26 mouse cellular contexts compared by ENCODE assay signal in the genomic region with DNA sequence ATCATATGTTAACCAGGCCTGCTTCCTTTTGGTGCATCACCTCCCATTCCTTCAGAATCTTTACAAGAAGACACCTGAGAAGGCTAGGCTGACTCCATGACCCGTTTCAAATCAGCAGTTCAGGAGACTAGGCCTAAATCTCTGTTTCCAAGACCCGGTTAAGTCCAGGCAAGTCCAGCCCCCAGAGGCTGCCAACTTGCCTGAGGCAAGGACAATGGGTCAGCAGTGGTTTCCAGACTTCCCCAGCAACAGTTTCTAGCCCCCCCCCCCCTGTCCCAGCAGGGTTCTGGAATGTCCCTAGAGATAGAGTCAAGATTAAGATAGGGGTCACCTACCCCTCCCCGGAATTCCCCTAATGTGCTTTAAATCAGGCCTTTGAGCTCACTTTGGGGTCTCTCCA. TPM values are rescaled to one million over a fixed set of nuclear protein-coding genes. Genes with fewer than 3 reads are reported as not detected.
DNase-seq lines count a peak whose midpoint lies in the region; ATAC-seq and TF ChIP-seq lines count a peak whose summit lies in the region.
"Had no signal": no experiment of that assay in that cellular context is flagged by ENCODE, and none has a peak within 500 bp of the region (broad histone marks: within the 10 kb centered on the region; RNA-seq: fewer than 3 reads in every experiment).

No protein-coding gene starts in this region.

- H3K4me1 ChIP-seq in heart, embryonic 10.5 days, result 0 out of 2 replicates have a peak, but pooled peaks cover 4% of the 10 kb centered on the region
- H3K4me1 ChIP-seq in heart, embryonic 11.5 days (ENCODE audit: control insufficient read depth, insufficient read depth, low read length), result no peaks in the 10 kb centered on the region
- H3K4me1 ChIP-seq in ES-Bruce4 (ENCODE audit: control insufficient read depth, insufficient read depth, low read length) (peaks cover 1% of the 10 kb centered on the region), ES-E14 (ENCODE audit: control insufficient read depth in 2 of 2, insufficient read depth in 2 of 2, low read length in 2 of 2, poor library complexity in 1 of 2) (peaks cover 7 to 25% of the 10 kb centered on the region in 2 experiments)
- H3K4me1 ChIP-seq in brown adipose tissue, adult 24 weeks (ENCODE audit: control insufficient read depth, insufficient read depth, insufficient read length, low read length), result no peaks in the 10 kb centered on the region; the same call in 1 of the 2 replicates
- H3K4me1 ChIP-seq in liver, embryonic 11.5 days (replicated peaks; ENCODE audit: control insufficient read depth, insufficient read depth, low read length), result no peaks in the 10 kb centered on the region
- H3K4me1 ChIP-seq: embryonic facial prominence, embryonic 12.5 days; forebrain, embryonic 10.5 days; forebrain, embryonic 12.5 days had no signal

- H3K27me3 ChIP-seq in heart, embryonic 10.5 days (ENCODE audit: insufficient read depth, poor library complexity, severe bottlenecking), result no peaks in the 10 kb centered on the region
- H3K27me3 ChIP-seq in heart, embryonic 11.5 days (ENCODE audit: control insufficient read depth, insufficient read depth, low read length), result no peaks in the 10 kb centered on the region
- no peaks in the 10 kb centered on the region for H3K27me3 ChIP-seq in ES-Bruce4 (ENCODE audit: control insufficient read depth, insufficient read depth, low read length, poor library complexity, severe bottlenecking)
- H3K27me3 ChIP-seq in liver, embryonic 11.5 days (replicated peaks; ENCODE audit: control insufficient read depth, insufficient read depth, low read length), result no peaks in the 10 kb centered on the region
- H3K27me3 ChIP-seq: embryonic facial prominence, embryonic 12.5 days; forebrain, embryonic 12.5 days had no signal

- TF ChIP-seq POLR2A in ES-Bruce4 (IDR thresholded peaks at IDR 0.05; ENCODE audit: insufficient read depth, low read length), result no peak

- peak; percentile 91 for TF ChIP-seq EP300 in ES-Bruce4 (IDR thresholded peaks at IDR 0.05; ENCODE audit: insufficient read depth, low read depth, low read length)

- TF ChIP-seq CTCF in ES-Bruce4 (IDR thresholded peaks at IDR 0.05; ENCODE audit: low read depth, low read length), result no peak

- H3K4me2 ChIP-seq in heart, embryonic 11.5 days, result no peak overlapping the region
- no peak overlapping the region for H3K4me2 ChIP-seq in liver, embryonic 11.5 days
- H3K4me2 ChIP-seq: embryonic facial prominence, embryonic 12.5 days; forebrain, embryonic 12.5 days had no signal

- 76% methylated on average over 3 of the region's 3 CpGs for WGBS in heart, embryonic 10.5 days
- 87% methylated on average over 3 of the region's 3 CpGs for WGBS in heart, embryonic 11.5 days (ENCODE audit: insufficient replicate concordance)
- 81% methylated on average over 3 of the region's 3 CpGs for WGBS in liver, embryonic 11.5 days

- no peak for ATAC-seq in heart, embryonic 11.5 days (replicated peaks; ENCODE audit: insufficient number of reproducible peaks, low FRiP score, low TSS enrichment)
- ATAC-seq in erythroid progenitor cell, adult 5-6 weeks (replicated peaks; ENCODE audit: low FRiP score, poor library complexity, severe bottlenecking), result no peak
- no peak for ATAC-seq in liver, embryonic 11.5 days (replicated peaks; ENCODE audit: low FRiP score)
- ATAC-seq: activated CD4-positive, CD25-positive, alpha-beta regulatory T cell, adult 4 months; forebrain, embryonic 14.5 days; forebrain, embryonic 16.5 days had no signal

- H3K9ac ChIP-seq in heart, embryonic 11.5 days (ENCODE audit: low read depth, low read length), result no peak overlapping the region
- H3K9ac ChIP-seq in ES-Bruce4 (ENCODE audit: low read depth, poor library complexity, severe bottlenecking), result no peak overlapping the region
- H3K9ac ChIP-seq in ES-E14 (ENCODE audit: insufficient read depth, low read depth, low read length, poor library complexity, severe bottlenecking), result no peak overlapping the region
- H3K9ac ChIP-seq in liver, embryonic 11.5 days (ENCODE audit: low read depth, low read length), result no peak overlapping the region
- H3K9ac ChIP-seq: embryonic facial prominence, embryonic 12.5 days; forebrain, embryonic 12.5 days had no signal

- peak; percentile 63 for DNase-seq in heart, embryonic 10.5 days (ENCODE audit: low spot score)
- no peak for DNase-seq in ES-E14 (ENCODE audit: low read depth, low spot score)
- no peak for DNase-seq in liver, embryonic 11.5 days (ENCODE audit: low spot score)
- DNase-seq: adrenal gland, adult 8-10 months; adrenal gland, postnatal 14 days; adrenal gland, postnatal 36 days; cerebellum, adult 11 months; cerebellum, adult 18-20 months; cerebellum, adult 8-10 months; cerebellum, adult 9-11 months; cerebellum, postnatal 14 days; cerebellum, postnatal 36 days had no signal

- H3K27ac ChIP-seq in heart, embryonic 10.5 days, result no peak overlapping the region
- no peak overlapping the region for H3K27ac ChIP-seq in heart, embryonic 11.5 days (ENCODE audit: low read depth, low read length)
- H3K27ac ChIP-seq in ES-Bruce4 (ENCODE audit: insufficient read depth, low read length) (peak overlapping the region; percentile 81), ES-E14 (ENCODE audit: insufficient read depth, low read depth, low read length, poor library complexity, severe bottlenecking) (peak overlapping the region; percentile 37; the same call in 1 of the 2 replicates)
- H3K27ac ChIP-seq in brown adipose tissue, adult 24 weeks (replicated peaks; ENCODE audit: low read depth, low read length), result 0 out of 2 replicates have a peak overlapping the region, but pooled peaks have one; percentile 29
- no peak overlapping the region for H3K27ac ChIP-seq in liver, embryonic 11.5 days (ENCODE audit: low read depth, low read length)
- H3K27ac ChIP-seq: embryonic facial prominence, embryonic 10.5 days; embryonic facial prominence, embryonic 12.5 days; forebrain, embryonic 10.5 days; forebrain, embryonic 12.5 days had no signal

- in situ Hi-C loops in ES-E14 (cut with MboI; ENCODE audit: low sequenced_read_pairs in 2 of 2, unreplicated experiment in 2 of 2), result no loop called here

- H3K4me3 ChIP-seq in heart, embryonic 10.5 days, result no peak overlapping the region
- no peak overlapping the region for H3K4me3 ChIP-seq in heart, embryonic 11.5 days (ENCODE audit: low read depth, low read length)
- H3K4me3 ChIP-seq in ES-Bruce4 (ENCODE audit: low read depth, low read length) (no peak overlapping the region), ES-E14 (ENCODE audit: insufficient read depth in 1 of 2, low read depth in 1 of 2, low read length in 2 of 2, poor library complexity in 1 of 2, severe bottlenecking in 1 of 2) (no peak overlapping the region)
- no peak overlapping the region for H3K4me3 ChIP-seq in brown adipose tissue, adult 24 weeks (ENCODE audit: insufficient read depth, low read depth, low read length)
- H3K4me3 ChIP-seq in liver, embryonic 11.5 days (ENCODE audit: low read depth, low read length), result no peak overlapping the region
- H3K4me3 ChIP-seq: embryonic facial prominence, embryonic 10.5 days; embryonic facial prominence, embryonic 12.5 days; forebrain, embryonic 10.5 days; forebrain, embryonic 12.5 days had no signal

- H3K9me3 ChIP-seq in heart, embryonic 10.5 days, result no peaks in the 10 kb centered on the region
- no peaks in the 10 kb centered on the region for H3K9me3 ChIP-seq in heart, embryonic 11.5 days (replicated peaks; ENCODE audit: control insufficient read depth, low read length)
- H3K9me3 ChIP-seq in ES-Bruce4 (replicated peaks; ENCODE audit: control insufficient read depth, insufficient read depth, low read length, poor library complexity, severe bottlenecking), result no peaks in the 10 kb centered on the region
- no peaks in the 10 kb centered on the region for H3K9me3 ChIP-seq in ES-E14 (ENCODE audit: control insufficient read depth, insufficient read depth, low read depth, low read length)
- H3K9me3 ChIP-seq in liver, embryonic 11.5 days (ENCODE audit: control insufficient read depth, low read length), result no peaks in the 10 kb centered on the region
- H3K9me3 ChIP-seq: embryonic facial prominence, embryonic 10.5 days; embryonic facial prominence, embryonic 12.5 days; forebrain, embryonic 10.5 days; forebrain, embryonic 12.5 days had no signal

- H3K36me3 ChIP-seq in heart, embryonic 10.5 days, result no peaks in the 10 kb centered on the region
- H3K36me3 ChIP-seq in heart, embryonic 11.5 days (ENCODE audit: control insufficient read depth, insufficient read depth, low read length), result no peaks in the 10 kb centered on the region
- H3K36me3 ChIP-seq in ES-Bruce4 (ENCODE audit: control insufficient read depth, insufficient read depth, low read length, poor library complexity, severe bottlenecking) (no peaks in the 10 kb centered on the region), ES-E14 (ENCODE audit: control insufficient read depth, insufficient read depth, low read length, poor library complexity, severe bottlenecking) (no peaks in the 10 kb centered on the region)
- no peaks in the 10 kb centered on the region for H3K36me3 ChIP-seq in liver, embryonic 11.5 days (ENCODE audit: control insufficient read depth, insufficient read depth, low read length)
- H3K36me3 ChIP-seq: embryonic facial prominence, embryonic 10.5 days; embryonic facial prominence, embryonic 12.5 days; forebrain, embryonic 10.5 days; forebrain, embryonic 12.5 days had no signal

RNA-seq across cellular contexts. Expression of a gene that starts 22.8 kb away (rescaled TPM):
- 0.07 TPM in 1 of 2 replicates, not detected in the other for polyA plus RNA-seq in heart, embryonic 10.5 days (2016; fragmentation: Nextera tagmentation; extraction: Ambion mirVana)
- not detected in 2 replicates for polyA plus RNA-seq in heart, embryonic 11.5 days (2014; fragmentation: Nextera tagmentation; extraction: Ambion mirVana)
- 1.6 and 1.8 TPM in 2 replicates for polyA plus RNA-seq in ES-Bruce4 (2011; ENCODE audit: insufficient read depth, insufficient read length, low read depth, missing spikeins)
- total RNA-seq in ES-E14 (2012; rRNA removed), result 1.1 and 2.0 TPM in 2 replicates
- polyA plus RNA-seq in brown adipose tissue, adult 24 weeks (2012; ENCODE audit: insufficient read depth, insufficient read length, missing spikeins), result 471 and 724 TPM in 2 replicates
- not detected in 2 replicates for total RNA-seq in erythroid progenitor cell, adult 5-6 weeks (2015; ENCODE audit: low replicate concordance)
- total RNA-seq in erythroid progenitor cell, adult 5-6 weeks (2017; ENCODE audit: low replicate concordance), result not detected in 2 replicates
- polyA plus RNA-seq in liver, embryonic 11.5 days (2014; fragmentation: Nextera tagmentation; extraction: Ambion mirVana), result not detected in 2 replicates
- total RNA-seq: common myeloid progenitor, adult 5-6 weeks; MEL had no signal
- polyA plus RNA-seq: activated CD4-positive, CD25-positive, alpha-beta regulatory T cell, adult 4 months; C2C12; embryonic facial prominence, embryonic 10.5 days; forebrain, embryonic 10.5 days; forebrain, embryonic 14.5 days had no signal

RNA-seq across cellular contexts. Expression of a gene that starts 55.5 kb away (rescaled TPM):
- 15.2 and 16.1 TPM in 2 replicates for polyA plus RNA-seq in heart, embryonic 10.5 days (2016; fragmentation: Nextera tagmentation; extraction: Ambion mirVana)
- polyA plus RNA-seq in heart, embryonic 11.5 days (2014; fragmentation: Nextera tagmentation; extraction: Ambion mirVana), result 12.7 and 21.1 TPM in 2 replicates
- polyA plus RNA-seq in ES-Bruce4 (2011; ENCODE audit: insufficient read depth, insufficient read length, low read depth, missing spikeins), result 26.3 and 26.6 TPM in 2 replicates
- 26.1 and 32.4 TPM in 2 replicates for total RNA-seq in ES-E14 (2012; rRNA removed)
- polyA plus RNA-seq in brown adipose tissue, adult 24 weeks (2012; ENCODE audit: insufficient read depth, insufficient read length, missing spikeins), result 4.2 and 6.8 TPM in 2 replicates
- total RNA-seq in erythroid progenitor cell, adult 5-6 weeks (2015; ENCODE audit: low replicate concordance), result 10.5 and 12.2 TPM in 2 replicates
- total RNA-seq in erythroid progenitor cell, adult 5-6 weeks (2017; ENCODE audit: low replicate concordance), result 6.6 and 12.6 TPM in 2 replicates
- 16.1 and 16.4 TPM in 2 replicates for polyA plus RNA-seq in liver, embryonic 11.5 days (2014; fragmentation: Nextera tagmentation; extraction: Ambion mirVana)

Comparison
In these comparisons a context has a peak if more than half of its experiments do, and no peak if none do; other contexts are left out.
1. H3K27ac ChIP-seq: peak in ES-Bruce4 (single experiment), ES-E14 (single experiment) and brown adipose tissue, adult 24 weeks (single experiment); none in heart, embryonic 10.5 days (single experiment), heart, embryonic 11.5 days (single experiment) and liver, embryonic 11.5 days (single experiment).
2. RNA of a gene that starts 22.8 kb away (polyA plus RNA-seq): 471 to 724 TPM in brown adipose tissue, adult 24 weeks; 1.6 to 1.8 TPM in ES-Bruce4, not detected in heart, embryonic 11.5 days, 0.07 TPM in heart, embryonic 10.5 days and not detected in liver, embryonic 11.5 days; every median in the first group is over 100 times any median in the second.